Mouse (Mus musculus) heart, postnatal 0 days (tissue): ENCODE measurements around the gene Vamp1. TPM values are rescaled to one million over a fixed set of nuclear protein-coding genes. Genes with fewer than 3 reads are reported as not detected.
"Not testable (repeated sequence)": the region's sequence is repeated elsewhere in the genome, so short reads cannot be mapped to it uniquely, and the experiment has no call there.

Experiments
- ATAC-seq: fragments of 200-750 bp; cut with Nextera tagmentation; 2 replicates; pipeline ENCODE4 v1.8.0; 2017; ENCODE audit warnings: low read depth, moderate number of reproducible peaks, moderate library complexity; ENCODE audit not compliant: insufficient read depth
- DNase-seq: peaks from one replicate; pipeline ENCODE4 v3.0.0-alpha.2; 2016; ENCODE audit warnings: low spot score
- H3K27ac ChIP-seq: fragments of 300-500 bp; sonication (generic); 2 replicates; pipeline ENCODE4 v1.5.1; 2014; ENCODE audit warnings: low read depth, mild to moderate bottlenecking
- H3K27me3 ChIP-seq: fragments of 300-500 bp; sonication (generic); 2 replicates; pipeline ENCODE4 v1.6.1; 2014; ENCODE audit warnings: low read length, mixed read lengths; ENCODE audit not compliant: control insufficient read depth, insufficient read depth
- H3K36me3 ChIP-seq: fragments of 300-500 bp; sonication (generic); replicated peaks from 2 replicates; pipeline ENCODE4 v1.6.1; 2014; ENCODE audit warnings: low read length, mixed read lengths; ENCODE audit not compliant: control insufficient read depth, insufficient read depth
- H3K4me1 ChIP-seq: fragments of 300-500 bp; sonication (generic); 2 replicates; pipeline ENCODE4 v1.6.1; 2014; ENCODE audit warnings: antibody characterized with exemption; ENCODE audit not compliant: control insufficient read depth, insufficient read depth
- H3K4me2 ChIP-seq: fragments of 300-500 bp; sonication (generic); 2 replicates; pipeline ENCODE4 v1.6.1; 2014; ENCODE audit warnings: low read depth, mild to moderate bottlenecking, low read length, moderate library complexity
- H3K4me3 ChIP-seq: fragments of 300-500 bp; sonication (generic); 2 replicates; pipeline ENCODE4 v1.5.1; 2014; ENCODE audit warnings: low read depth, low read length
- H3K9ac ChIP-seq: fragments of 300-500 bp; sonication (generic); replicated peaks from 2 replicates; pipeline ENCODE4 v1.6.1; 2014; ENCODE audit warnings: low read depth, low read length, mixed read lengths
- H3K9me3 ChIP-seq: fragments of 300-500 bp; sonication (generic); replicated peaks from 2 replicates; pipeline ENCODE4 v1.6.1; 2016; ENCODE audit warnings: low read length; ENCODE audit not compliant: control insufficient read depth
- CTCF ChIP-seq: IDR thresholded peaks from 2 replicates; pipeline ENCODE4 v1.5.1; 2016; ENCODE audit warnings: antibody characterized with exemption, control low read depth, low read depth
- EP300 ChIP-seq: IDR thresholded peaks from 2 replicates; pipeline ENCODE4 v1.6.1; 2016; ENCODE audit warnings: antibody characterized with exemption, low read depth
- WGBS: fragments of 180-500 bp; shearing (Covaris S2); extraction: QIAGEN DNeasy Blood & Tissue Kit; methylation state at CpG from one replicate; pipeline ENCODE4 v1.1.7; 2014; 5-methylcytosine and 5-hydroxymethylcytosine counted together
- polyA plus RNA-seq: library from polyadenylated mRNA; unstranded; fragments of >200 nt; fragmentation: Nextera tagmentation; extraction: Ambion mirVana; gene quantifications from 2 replicates; pipeline ENCODE4 v1.2.1, GENCODE M21; 2015
- total RNA-seq: library from RNA; depleted of rRNA; stranded (reverse); fragments of >200 nt; gene quantifications from 2 replicates; pipeline ENCODE4 v1.2.3, GENCODE M21; 2014; ENCODE audit warnings: low replicate concordance

Vamp1 gene
- total and polyA plus RNA-seq, 2 experiments from 2014 or later = 3.6 to 5.4 TPM

DNA sequence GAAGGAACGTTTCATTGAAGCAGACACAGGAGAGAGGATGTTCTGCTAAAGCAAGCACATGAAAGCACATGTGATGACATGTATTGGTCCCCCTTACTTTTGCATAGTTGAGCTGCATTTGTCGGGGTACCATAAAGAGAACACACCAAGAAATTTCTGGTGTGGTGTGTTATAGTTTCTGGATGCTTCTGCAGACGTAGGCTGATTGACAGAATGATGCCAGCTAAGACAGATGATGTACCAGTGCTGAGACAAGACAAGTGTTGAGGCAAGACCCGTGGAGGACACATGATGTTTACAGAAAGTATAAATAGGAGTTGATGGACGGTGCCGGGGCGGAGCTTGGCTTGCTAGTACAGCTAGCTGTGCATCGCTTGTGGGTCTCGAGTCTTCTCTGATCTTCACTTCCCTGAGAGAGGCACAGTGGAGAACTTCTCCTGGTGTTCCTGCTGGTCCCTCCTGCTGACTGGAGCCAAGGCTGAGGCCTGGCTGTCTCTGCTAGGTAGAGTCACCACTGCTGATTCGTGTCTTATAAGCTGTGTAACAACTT, 44.7 kb downstream of the Vamp1 start:
- no peak for TF ChIP-seq EP300
- no peak for TF ChIP-seq CTCF
- Histone ChIP-seq H3K4me3 (no peak overlapping the region), H3K4me1 (no peaks in the 10 kb centered on the region), H3K4me2 (no peak overlapping the region), H3K27ac (no peak overlapping the region), H3K36me3 (no peaks in the 10 kb centered on the region), H3K9ac (no peak overlapping the region), H3K27me3 (no peaks in the 10 kb centered on the region), H3K9me3 (no peaks in the 10 kb centered on the region)
- DNase-seq (no peak), ATAC-seq (no peak)
- WGBS = 71% methylated on average over 10 of the region's 10 CpGs

DNA sequence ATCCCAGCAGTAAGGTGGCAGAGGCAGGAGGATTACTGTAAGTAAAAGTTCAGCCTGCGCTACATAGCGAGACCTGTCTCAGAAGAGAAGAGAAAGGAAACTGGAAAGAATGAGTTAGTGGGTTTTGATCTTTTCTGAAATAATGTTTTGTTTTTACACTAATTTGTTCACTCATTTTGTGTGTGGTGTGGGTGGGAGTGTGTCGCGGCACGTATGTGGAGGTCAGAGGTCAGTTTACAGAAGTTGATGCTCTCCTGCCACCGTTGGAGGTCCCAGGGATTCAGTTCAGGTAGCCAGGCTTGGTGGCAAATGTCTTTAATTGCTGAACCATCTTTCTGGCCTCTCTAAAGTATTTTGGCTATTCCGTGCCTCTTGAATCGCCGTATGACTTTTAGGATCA, 48.9 kb downstream of the Vamp1 start:
- ATAC-seq (no peak), DNase-seq (no peak)
- Histone ChIP-seq H3K9me3 (no peaks in the 10 kb centered on the region), H3K4me1 (no peaks in the 10 kb centered on the region), H3K4me3 (no peak overlapping the region), H3K9ac (no peak overlapping the region), H3K36me3 (no peaks in the 10 kb centered on the region), H3K27me3 (no peaks in the 10 kb centered on the region), H3K4me2 (no peak overlapping the region), H3K27ac (no peak overlapping the region)
- 85% methylated on average over 9 of the region's 9 CpGs for WGBS
- no peak for TF ChIP-seq CTCF
- no peak for TF ChIP-seq EP300

DNA sequence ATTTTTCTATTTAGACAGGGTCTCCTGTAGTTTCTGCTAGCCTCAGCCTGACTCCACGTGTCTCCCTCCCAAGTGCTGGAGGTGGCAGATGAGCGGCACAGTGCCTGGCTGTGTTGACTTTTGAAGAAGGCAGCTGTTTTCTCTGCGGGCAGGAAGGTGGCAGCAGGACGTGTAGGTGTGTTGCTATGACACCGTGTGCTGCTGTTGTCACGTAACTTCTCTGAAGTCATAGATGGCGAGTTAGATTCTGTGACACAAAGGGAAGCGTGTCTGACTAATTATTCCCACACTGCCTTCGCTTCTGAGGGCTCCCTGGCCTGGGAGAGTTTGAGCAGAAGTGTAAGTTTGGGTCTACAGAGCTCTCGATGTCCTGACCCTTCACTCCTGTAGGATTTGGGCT, 49.9 kb downstream of the Vamp1 start:
- Histone ChIP-seq H3K4me1 (no peaks in the 10 kb centered on the region), H3K9me3 (no peaks in the 10 kb centered on the region), H3K27ac (no peak overlapping the region), H3K9ac (no peak overlapping the region), H3K4me2 (no peak overlapping the region), H3K4me3 (no peak overlapping the region), H3K27me3 (no peaks in the 10 kb centered on the region), H3K36me3 (no peaks in the 10 kb centered on the region)
- DNase-seq = no peak
- 45% methylated on average over 10 of the region's 10 CpGs for WGBS
- ATAC-seq = no peak
- TF ChIP-seq CTCF = no peak
- no peak for TF ChIP-seq EP300

DNA sequence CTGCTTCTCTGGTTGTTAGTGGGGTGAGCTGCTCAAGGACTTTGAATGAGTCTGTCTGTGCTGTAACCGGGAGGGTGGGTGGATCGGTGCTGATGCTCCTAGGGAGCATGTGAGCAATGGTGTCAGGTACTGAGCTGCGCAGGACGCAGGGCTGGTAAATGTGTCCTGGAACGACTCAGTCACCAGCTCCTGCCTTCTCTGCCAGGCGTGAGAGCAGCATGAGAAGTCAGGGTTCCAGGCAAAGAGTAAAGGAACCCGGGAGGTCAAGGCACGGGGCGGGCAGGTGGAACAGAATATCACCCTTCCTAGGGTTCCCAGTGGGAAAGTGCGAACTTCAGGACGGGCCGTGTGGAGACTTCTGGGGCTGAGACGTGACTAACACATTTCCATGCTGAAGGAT, 50.7 kb downstream of the Vamp1 start:
- Histone ChIP-seq H3K36me3 (no peaks in the 10 kb centered on the region), H3K9me3 (no peaks in the 10 kb centered on the region), H3K27me3 (no peaks in the 10 kb centered on the region), H3K4me2 (no peak overlapping the region), H3K9ac (no peak overlapping the region), H3K27ac (no peak overlapping the region), H3K4me3 (no peak overlapping the region), H3K4me1 (no peaks in the 10 kb centered on the region)
- TF ChIP-seq CTCF (no peak), EP300 (no peak)
- no peak for DNase-seq
- 63% methylated on average over 13 of the region's 13 CpGs for WGBS
- no peak for ATAC-seq

DNA sequence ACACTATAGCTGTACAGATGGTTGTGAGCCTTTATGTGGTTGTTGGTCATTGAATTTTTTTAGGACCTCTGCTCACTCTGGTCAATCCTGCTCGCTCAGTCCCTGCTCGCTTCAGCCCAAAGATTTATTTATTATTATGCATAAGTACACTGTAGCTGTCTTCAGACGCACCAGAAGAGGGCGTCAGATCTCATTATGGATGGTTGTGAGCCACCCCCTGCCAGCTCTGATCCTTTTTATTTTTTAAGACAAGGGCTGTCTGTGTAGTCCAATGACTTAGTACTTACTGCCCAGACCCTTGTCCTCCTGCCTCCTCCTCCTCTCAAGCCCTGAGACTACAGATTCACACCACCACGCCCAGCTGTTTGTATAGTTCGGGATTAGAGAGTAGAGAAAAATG, 51.2 kb downstream of the Vamp1 start:
- not testable (repeated sequence) for H3K36me3 ChIP-seq, ATAC-seq, H3K4me2 ChIP-seq, H3K27ac ChIP-seq, H3K9ac ChIP-seq, H3K4me1 ChIP-seq, H3K4me3 ChIP-seq, H3K9me3 ChIP-seq, DNase-seq, H3K27me3 ChIP-seq
- 57% methylated on average over 6 of the region's 6 CpGs for WGBS

DNA sequence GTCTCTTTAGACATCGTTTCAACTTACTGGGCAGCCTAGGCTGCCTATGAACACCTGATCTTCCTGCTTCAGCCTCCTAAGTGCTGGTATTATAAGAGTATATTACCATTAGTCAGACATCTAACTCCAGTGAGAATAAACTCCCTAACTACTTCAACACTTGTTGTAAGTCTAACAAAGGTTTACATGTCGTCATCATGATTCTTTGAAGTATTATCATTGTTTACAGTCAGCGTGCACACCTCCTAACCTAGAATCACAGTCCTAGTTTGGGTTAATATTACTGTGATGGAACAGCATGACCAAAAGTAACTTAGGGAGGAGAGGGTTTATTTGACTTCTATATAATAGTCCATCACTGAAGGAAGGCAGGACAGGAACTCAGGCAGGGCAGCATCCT, 52.1 kb downstream of the Vamp1 start:
- Histone ChIP-seq H3K9me3 (no peaks in the 10 kb centered on the region), H3K27ac (no peak overlapping the region), H3K4me2 (no peak overlapping the region), H3K27me3 (no peaks in the 10 kb centered on the region), H3K4me1 (no peaks in the 10 kb centered on the region), H3K36me3 (no peaks in the 10 kb centered on the region), H3K4me3 (no peak overlapping the region), H3K9ac (no peak overlapping the region)
- DNase-seq = no peak
- no peak for ATAC-seq
- no peak for TF ChIP-seq CTCF
- no peak for TF ChIP-seq EP300
- 79% methylated on average over 3 of the region's 3 CpGs for WGBS
